Mouse (Mus musculus): Measurements from ENCODE around the gene Gm10382.

Gm10382 gene

GRCm38 (mm10) chr5:125389131-125389578, at the start of gene Gm10382:
Gene Gm10382 (plus strand): TSS chr5:125389322.
- peak; percentile 53 to 60 for DNase-seq (ENCODE audit: low spot score in 2 of 2)

GRCm38 (mm10) chr5:125339851-125340531, 49.1 kb upstream of the Gm10382 start:
- DNase-seq (ENCODE audit: low spot score in 2 of 2): peak in 1 of 2 experiments; percentile 27

GRCm38 (mm10) chr5:125340547-125341262, 48.4 kb upstream of the Gm10382 start, which contains the start of gene Scarb1:
Gene Scarb1 (minus strand): TSS chr5:125341094.
- peak; percentile 70 to 80 for DNase-seq (ENCODE audit: low spot score in 2 of 2)

- no peak for DNase-seq (ENCODE audit: low spot score in 2 of 2)
Observed at GRCm38 (mm10) chr5:125341459-125342090, 47.5 kb upstream of the Gm10382 start.

- DNase-seq (ENCODE audit: low spot score in 2 of 2): no peak
Observed at GRCm38 (mm10) chr5:125344296-125344695, 44.8 kb upstream of the Gm10382 start.

- DNase-seq (ENCODE audit: low spot score in 2 of 2): no peak
Observed at GRCm38 (mm10) chr5:125348067-125348466, 41.1 kb upstream of the Gm10382 start.

GRCm38 (mm10) chr5:125348487-125348886, 40.6 kb upstream of the Gm10382 start:
- DNase-seq (ENCODE audit: low spot score in 2 of 2): peak in 1 of 2 experiments; percentile 26

- DNase-seq (ENCODE audit: low spot score in 2 of 2): no peak
Observed at GRCm38 (mm10) chr5:125349391-125349790, 39.7 kb upstream of the Gm10382 start.

- no peak for DNase-seq (ENCODE audit: low spot score in 2 of 2)
Observed at GRCm38 (mm10) chr5:125351057-125351456, 38.1 kb upstream of the Gm10382 start.

GRCm38 (mm10) chr5:125351939-125352338, 37.2 kb upstream of the Gm10382 start:
- DNase-seq (ENCODE audit: low spot score in 2 of 2): no peak

GRCm38 (mm10) chr5:125352781-125353294, 36.3 kb upstream of the Gm10382 start:
- no peak for DNase-seq (ENCODE audit: low spot score in 2 of 2)

- no peak for DNase-seq (ENCODE audit: low spot score in 2 of 2)
Observed at GRCm38 (mm10) chr5:125354885-125355492, 34.1 kb upstream of the Gm10382 start.

- DNase-seq (ENCODE audit: low spot score in 2 of 2): no peak
Observed at GRCm38 (mm10) chr5:125355650-125356049, 33.5 kb upstream of the Gm10382 start.

- no peak for DNase-seq (ENCODE audit: low spot score in 2 of 2)
Observed at GRCm38 (mm10) chr5:125357543-125358269, 31.4 kb upstream of the Gm10382 start.

GRCm38 (mm10) chr5:125358270-125358608, 30.9 kb upstream of the Gm10382 start:
- DNase-seq (ENCODE audit: low spot score in 2 of 2): no peak

- no peak for DNase-seq (ENCODE audit: low spot score in 2 of 2)
Observed at GRCm38 (mm10) chr5:125360566-125360965, 28.6 kb upstream of the Gm10382 start.

- no peak for DNase-seq (ENCODE audit: low spot score in 2 of 2)
Observed at GRCm38 (mm10) chr5:125360981-125361510, 28.1 kb upstream of the Gm10382 start.

GRCm38 (mm10) chr5:125363894-125364293, 25.2 kb upstream of the Gm10382 start:
- no peak for DNase-seq (ENCODE audit: low spot score in 2 of 2)

GRCm38 (mm10) chr5:125364851-125365429, 24.2 kb upstream of the Gm10382 start:
- no peak for DNase-seq (ENCODE audit: low spot score in 2 of 2)

GRCm38 (mm10) chr5:125368156-125368555, 21.0 kb upstream of the Gm10382 start:
- DNase-seq (ENCODE audit: low spot score in 2 of 2): no peak

- peak; percentile 54 to 55 for DNase-seq (ENCODE audit: low spot score in 2 of 2)
Observed at GRCm38 (mm10) chr5:125368568-125368967, 20.6 kb upstream of the Gm10382 start.

All from frontal cortex, postnatal 25 days (tissue).